Mouse (Mus musculus): ENCODE measurements around the gene Gm17542.

DNA sequence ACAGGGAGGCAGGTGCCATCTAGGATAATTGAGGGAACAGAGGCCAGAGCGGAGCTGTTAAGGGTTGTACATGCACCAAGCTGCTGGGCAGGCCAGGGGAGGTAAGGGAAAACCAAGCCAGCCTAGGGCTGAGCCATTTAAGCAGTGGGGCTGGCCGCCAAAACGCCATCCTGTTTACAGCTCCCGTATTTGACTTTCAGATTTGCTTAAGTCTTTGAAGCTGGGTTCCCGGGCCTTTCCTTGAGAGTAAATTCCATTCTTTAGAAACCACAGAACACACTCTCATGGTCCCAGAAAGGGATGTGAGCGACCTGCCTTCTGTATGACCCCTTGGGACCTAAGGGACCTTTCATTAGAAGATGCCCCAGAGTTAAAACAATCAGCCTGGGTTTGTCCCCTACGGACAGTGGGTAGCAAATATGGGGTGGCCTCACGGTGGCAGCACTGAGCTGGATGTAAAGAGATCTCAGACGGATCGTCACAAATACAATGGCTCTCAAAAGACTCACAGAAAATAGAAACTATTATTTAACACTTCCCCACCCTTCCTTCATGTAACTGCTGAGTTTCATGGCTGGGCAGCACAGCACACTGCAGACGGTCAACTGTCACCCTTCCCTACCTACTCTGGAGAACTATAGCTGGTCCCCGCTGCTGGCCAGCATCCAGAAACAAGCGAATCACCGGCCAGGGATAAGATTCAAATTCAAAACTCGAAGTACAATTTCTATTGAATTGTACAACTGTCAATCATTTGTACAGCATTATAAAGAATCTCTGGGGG is 44.5 kb downstream of the Gm17542 start:
- TF ChIP-seq CTCF (IDR thresholded peaks at IDR 0.05; ENCODE audit: extremely low read depth, insufficient read depth, low read length), result peak; percentile 71
- no peak for TF ChIP-seq POLR2A (IDR thresholded peaks at IDR 0.05; ENCODE audit: extremely low read depth, insufficient read depth, low read length)
